Mouse (Mus musculus) urinary bladder, postnatal 10 days (tissue): ENCODE results near the gene Gm3239.
"Not testable (repeated sequence)": the region's sequence is repeated elsewhere in the genome, so short reads cannot be mapped to it uniquely, and the experiment has no call there.

Experiments used
- DNase-seq: peaks from one replicate; pipeline ENCODE4 v3.0.0; 2022; ENCODE audit warnings: low spot score

The Gm3239 gene

GRCm38 (mm10) chr14:4663892-4664291 is at the start of gene Gm3239:
Gene Gm3239, plus strand, starts transcription at chr14:4664192.
- not testable (repeated sequence) for DNase-seq

GRCm38 (mm10) chr14:4632052-4632451 is 31.9 kb upstream of the Gm3239 start, which contains the start of gene Gm8159:
Gene Gm8159, plus strand, starts transcription at chr14:4632352.
- not testable (repeated sequence) for DNase-seq

GRCm38 (mm10) chr14:4649309-4649708 is 14.7 kb upstream of the Gm3239 start:
- not testable (repeated sequence) for DNase-seq

- DNase-seq, result not testable (repeated sequence)
Measured at GRCm38 (mm10) chr14:4650324-4650723, 13.7 kb upstream of the Gm3239 start.

GRCm38 (mm10) chr14:4708938-4709337 is 44.9 kb downstream of the Gm3239 start, which contains the start of gene Gm7876:
Gene Gm7876, plus strand, starts transcription at chr14:4709238.
- not testable (repeated sequence) for DNase-seq
